Mouse (Mus musculus): Measurements from ENCODE around the gene Cdhr5. TPM values are rescaled to one million over a fixed set of nuclear protein-coding genes. Genes with fewer than 3 reads are reported as not detected.

Gene Cdhr5
- polyA plus RNA-seq, 1 experiment from 2014 or later: not detected

- peaks cover 40% of the 10 kb centered on the region for H3K4me1 ChIP-seq (replicated peaks)
- H3K27ac ChIP-seq: peak overlapping the region; percentile 66
- peak; percentile 69 for DNase-seq (ENCODE audit: low spot score)
- no peaks in the 10 kb centered on the region for H3K9me3 ChIP-seq
- peaks cover 80% of the 10 kb centered on the region for H3K27me3 ChIP-seq (ENCODE audit: insufficient read depth, poor library complexity, severe bottlenecking)
- H3K36me3 ChIP-seq: peaks cover 21% of the 10 kb centered on the region
- under 1% methylated on average over 53 of the region's 53 CpGs for WGBS
- H3K4me3 ChIP-seq: peak overlapping the region; percentile 47
Measured at GRCm38 (mm10) chr7:141293852-141294471, 17.4 kb upstream of the Cdhr5 start.

GRCm38 (mm10) chr7:141292583-141293388 is 16.2 kb upstream of the Cdhr5 start:
- Histone ChIP-seq H3K9me3 (no peaks in the 10 kb centered on the region), H3K27me3 (ENCODE audit: insufficient read depth, poor library complexity, severe bottlenecking) (peaks cover 91% of the 10 kb centered on the region), H3K36me3 (peaks cover 15% of the 10 kb centered on the region), H3K4me1 (replicated peaks) (peaks cover 40% of the 10 kb centered on the region), H3K27ac (peak overlapping the region; percentile 83; the same call in 1 of the 2 replicates), H3K4me3 (peak overlapping the region; percentile 58)
- WGBS: 27% methylated on average over 15 of the region's 15 CpGs
- peak; percentile 43 for DNase-seq (ENCODE audit: low spot score)

- Histone ChIP-seq H3K9me3 (no peaks in the 10 kb centered on the region), H3K36me3 (peaks cover 8% of the 10 kb centered on the region), H3K4me1 (replicated peaks) (peaks cover 40% of the 10 kb centered on the region), H3K27me3 (ENCODE audit: insufficient read depth, poor library complexity, severe bottlenecking) (peaks cover 88% of the 10 kb centered on the region), H3K27ac (peak within 1 kb of the TSS; percentile 83), H3K4me3 (peak within 1 kb of the TSS; percentile 58)
- DNase-seq (ENCODE audit: low spot score): peak; percentile 53
- WGBS: 2% methylated on average over 46 of the region's 46 CpGs
Measured at GRCm38 (mm10) chr7:141291921-141292582, 15.5 kb upstream of the Cdhr5 start, which contains the start of gene Drd4. TSS of gene Drd4 (plus strand) at chr7:141292006.

GRCm38 (mm10) chr7:141288042-141288441 is 11.5 kb upstream of the Cdhr5 start:
- Histone ChIP-seq H3K9me3 (no peaks in the 10 kb centered on the region), H3K36me3 (no peaks in the 10 kb centered on the region), H3K27me3 (ENCODE audit: insufficient read depth, poor library complexity, severe bottlenecking) (peaks cover 48% of the 10 kb centered on the region), H3K4me3 (no peak overlapping the region), H3K27ac (no peak overlapping the region), H3K4me1 (replicated peaks) (peaks cover 17% of the 10 kb centered on the region)
- WGBS: 90% methylated on average over 3 of the region's 3 CpGs
- no peak for DNase-seq (ENCODE audit: low spot score)

- DNase-seq (ENCODE audit: low spot score): no peak
- H3K4me3 ChIP-seq: no peak overlapping the region
- WGBS: 89% methylated on average over 4 of the region's 4 CpGs
- H3K4me1 ChIP-seq (replicated peaks): peaks cover 30% of the 10 kb centered on the region
- H3K9me3 ChIP-seq: no peaks in the 10 kb centered on the region
- no peaks in the 10 kb centered on the region for H3K36me3 ChIP-seq
- no peak overlapping the region for H3K27ac ChIP-seq
- H3K27me3 ChIP-seq (ENCODE audit: insufficient read depth, poor library complexity, severe bottlenecking): peaks cover 37% of the 10 kb centered on the region
Measured at GRCm38 (mm10) chr7:141282756-141283155, 6.2 kb upstream of the Cdhr5 start.

- no peak for DNase-seq (ENCODE audit: low spot score)
- Histone ChIP-seq H3K4me3 (no peak overlapping the region), H3K9me3 (no peaks in the 10 kb centered on the region), H3K27me3 (ENCODE audit: insufficient read depth, poor library complexity, severe bottlenecking) (peaks cover 47% of the 10 kb centered on the region), H3K27ac (no peak overlapping the region), H3K4me1 (replicated peaks) (peaks cover 41% of the 10 kb centered on the region), H3K36me3 (no peaks in the 10 kb centered on the region)
- 70% methylated on average over 6 of the region's 6 CpGs for WGBS
Measured at GRCm38 (mm10) chr7:141281442-141281841, 4.9 kb upstream of the Cdhr5 start.

- peak within 1 kb of the TSS; percentile 57 for H3K4me3 ChIP-seq
- no peaks in the 10 kb centered on the region for H3K9me3 ChIP-seq
- peak; percentile 66 for DNase-seq (ENCODE audit: low spot score)
- H3K36me3 ChIP-seq: no peaks in the 10 kb centered on the region
- peaks cover 47% of the 10 kb centered on the region for H3K27me3 ChIP-seq (ENCODE audit: insufficient read depth, poor library complexity, severe bottlenecking)
- 2% methylated on average over 46 of the region's 46 CpGs for WGBS
- peak within 1 kb of the TSS; percentile 77 for H3K27ac ChIP-seq
- peaks cover 43% of the 10 kb centered on the region for H3K4me1 ChIP-seq (replicated peaks)
Measured at GRCm38 (mm10) chr7:141278766-141279590, 2.4 kb upstream of the Cdhr5 start, which contains the start of gene Sct. TSS of gene Sct (minus strand) at chr7:141279133.

- DNase-seq (ENCODE audit: low spot score): no peak
- Histone ChIP-seq H3K36me3 (no peaks in the 10 kb centered on the region), H3K27me3 (ENCODE audit: insufficient read depth, poor library complexity, severe bottlenecking) (peaks cover 47% of the 10 kb centered on the region), H3K4me3 (peak overlapping the region; percentile 57), H3K9me3 (no peaks in the 10 kb centered on the region), H3K27ac (peak overlapping the region; percentile 77; the same call in 1 of the 2 replicates), H3K4me1 (replicated peaks) (peaks cover 43% of the 10 kb centered on the region)
- 77% methylated on average over 11 of the region's 11 CpGs for WGBS
Measured at GRCm38 (mm10) chr7:141277701-141278678, 1.4 kb upstream of the Cdhr5 start.

GRCm38 (mm10) chr7:141275356-141275755 is 1.2 kb downstream of the Cdhr5 start:
- no peak overlapping the region for H3K27ac ChIP-seq
- peaks cover 30% of the 10 kb centered on the region for H3K27me3 ChIP-seq (ENCODE audit: insufficient read depth, poor library complexity, severe bottlenecking)
- no peak overlapping the region for H3K4me3 ChIP-seq
- no peaks in the 10 kb centered on the region for H3K36me3 ChIP-seq
- WGBS: 82% methylated on average over 9 of the region's 9 CpGs
- DNase-seq (ENCODE audit: low spot score): no peak
- no peaks in the 10 kb centered on the region for H3K9me3 ChIP-seq
- peaks cover 34% of the 10 kb centered on the region for H3K4me1 ChIP-seq (replicated peaks)

GRCm38 (mm10) chr7:141270631-141271030 is 6.0 kb downstream of the Cdhr5 start:
- H3K4me1 ChIP-seq (replicated peaks): peaks cover 12% of the 10 kb centered on the region
- H3K9me3 ChIP-seq: no peaks in the 10 kb centered on the region
- 78% methylated on average over 3 of the region's 3 CpGs for WGBS
- H3K27me3 ChIP-seq (ENCODE audit: insufficient read depth, poor library complexity, severe bottlenecking): no peaks in the 10 kb centered on the region; the same call in 1 of the 2 replicates
- no peak overlapping the region for H3K27ac ChIP-seq
- no peak overlapping the region for H3K4me3 ChIP-seq
- DNase-seq (ENCODE audit: low spot score): no peak
- H3K36me3 ChIP-seq: no peaks in the 10 kb centered on the region

- no peak for DNase-seq (ENCODE audit: low spot score)
- Histone ChIP-seq H3K27me3 (ENCODE audit: insufficient read depth, poor library complexity, severe bottlenecking) (no peaks in the 10 kb centered on the region; the same call in 1 of the 2 replicates), H3K4me3 (no peak overlapping the region), H3K27ac (no peak overlapping the region), H3K9me3 (no peaks in the 10 kb centered on the region), H3K4me1 (replicated peaks) (peaks cover 20% of the 10 kb centered on the region), H3K36me3 (peaks cover 7% of the 10 kb centered on the region)
- WGBS: 84% methylated on average over 14 of the region's 14 CpGs
Measured at GRCm38 (mm10) chr7:141269273-141269545, 7.4 kb downstream of the Cdhr5 start.
